Mouse (Mus musculus): Measurements from ENCODE around the gene Samsn1.

DNA sequence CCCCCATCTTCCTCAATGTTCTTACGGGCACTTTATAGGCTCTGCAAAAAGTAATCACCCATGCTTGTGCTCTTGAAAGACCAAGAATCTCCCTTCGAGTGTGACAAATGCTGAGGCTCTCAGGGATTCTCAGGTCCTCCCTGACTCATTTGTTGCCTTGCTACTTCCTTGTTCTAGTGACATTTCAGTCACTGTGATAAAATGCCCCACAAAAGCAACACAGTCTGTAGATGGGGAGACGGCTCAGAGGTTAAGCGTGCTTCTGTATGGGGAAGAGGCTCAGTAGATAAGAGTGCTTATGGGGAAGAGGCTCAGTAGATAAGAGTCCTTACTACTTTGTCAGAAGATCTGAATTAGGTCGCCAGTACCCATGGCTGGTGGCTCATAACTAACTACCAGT, 104.4 kb downstream of the Samsn1 start:
- TF ChIP-seq CTCF (IDR thresholded peaks at IDR 0.05), result no peak
- no peak for TF ChIP-seq POLR2A (IDR thresholded peaks at IDR 0.05; ENCODE audit: insufficient read depth, low read depth, low read length)
- no peak for TF ChIP-seq EP300 (IDR thresholded peaks at IDR 0.05; ENCODE audit: insufficient read depth, low read depth, low read length)
